ENCODE assay signal across 12 mouse cellular contexts in genomic region chr4:40776416-40776815, GRCm38 (mm10). TPM values are rescaled to one million over a fixed set of nuclear protein-coding genes. Genes with fewer than 3 reads are reported as not detected.
DNase-seq lines count a peak whose midpoint lies in the region; ATAC-seq and TF ChIP-seq lines count a peak whose summit lies in the region.
"Had no signal": no experiment of that assay in that cellular context is flagged by ENCODE, and none has a peak within 500 bp of the region (broad histone marks: within the 10 kb centered on the region; RNA-seq: fewer than 3 reads in every experiment).

No protein-coding gene starts in this region.

- H3K36me3 ChIP-seq in CH12.LX (replicated peaks in 1 of 2; ENCODE audit: control insufficient read depth in 1 of 2, insufficient read depth in 1 of 2, low read length in 1 of 2): no peaks in the 10 kb centered on the region
- H3K36me3 ChIP-seq: midbrain, embryonic 10.5 days had no signal

- no peaks in the 10 kb centered on the region for H3K27me3 ChIP-seq in CH12.LX (replicated peaks)

- no peak overlapping the region for H3K4me2 ChIP-seq in CH12.LX (ENCODE audit: insufficient read depth, low read depth, poor library complexity, severe bottlenecking)

- H3K4me3 ChIP-seq in CH12.LX (replicated peaks in 1 of 3; ENCODE audit: low read depth in 2 of 3, low read length in 2 of 3, poor library complexity in 1 of 3): no peak overlapping the region
- H3K4me3 ChIP-seq: heart, adult 2 months; midbrain, embryonic 10.5 days had no signal

- peak; percentile 7 for ATAC-seq in activated CD4-positive, CD25-positive, alpha-beta regulatory T cell, adult 4 months

- no peak for TF ChIP-seq EP300 in CH12.LX (IDR thresholded peaks at IDR 0.05; ENCODE audit: low read length)

- dilution Hi-C loops in CH12.LX (cut with MboI; ENCODE audit: extremely low pct_ligation_motif_present, extremely low pct_unique_long_range_greater_than_20kb, low sequenced_read_pairs): no loop called here

- no peak overlapping the region for H3K9ac ChIP-seq in CH12.LX (ENCODE audit: insufficient read depth, low read depth)
- H3K9ac ChIP-seq: liver, embryonic 14.5 days had no signal

- no peak for TF ChIP-seq CTCF in CH12.LX (conservative IDR thresholded peaks at IDR 0.05 in 1 of 2, IDR thresholded peaks at IDR 0.05 in 1 of 2; ENCODE audit: low read depth in 2 of 2, low read length in 2 of 2)

- TF ChIP-seq POLR2A in CH12.LX (IDR thresholded peaks at IDR 0.05; ENCODE audit: low read depth, low read length): no peak

- no peak for TF ChIP-seq RAD21 in CH12.LX (IDR thresholded peaks at IDR 0.05; ENCODE audit: low read depth, low read length)

- H3K79me2 ChIP-seq in CH12.LX (replicated peaks; ENCODE audit: control insufficient read depth, extremely low read depth, insufficient read depth, poor library complexity, severe bottlenecking): no peaks in the 10 kb centered on the region

- peak; percentile 44 for DNase-seq in thymus, postnatal 0 days (ENCODE audit: low spot score)
- no peak for DNase-seq in thymus, adult 18-20 months
- peak; percentile 77 for DNase-seq in CH12.LX (ENCODE audit: extremely low read depth)
- peak; percentile 57 for DNase-seq in thymus, postnatal 4 days
- DNase-seq in frontal cortex, postnatal 36 days (ENCODE audit: low spot score in 2 of 2): no peak
- no peak for DNase-seq in adrenal gland, postnatal 14 days
- DNase-seq: cerebellum, adult 8-10 months; heart, adult 2 months; heart, postnatal 14 days had no signal

- H3K4me1 ChIP-seq in CH12.LX (ENCODE audit: control insufficient read depth in 1 of 2, insufficient read depth in 2 of 2): peaks cover 18 to 61% of the 10 kb centered on the region in 2 experiments

- in situ Hi-C loops in CH12.LX (cut with MboI; ENCODE audit: low pct_ligation_motif_present, low pct_unique_long_range_greater_than_20kb, low sequenced_read_pairs): no loop called here

- no peak overlapping the region for H3K27ac ChIP-seq in CH12.LX (ENCODE audit: insufficient read depth, low read depth)
- H3K27ac ChIP-seq: heart, adult 2 months; liver, embryonic 14.5 days; midbrain, embryonic 10.5 days had no signal

- peaks cover 2% of the 10 kb centered on the region for H3K9me3 ChIP-seq in CH12.LX (replicated peaks; ENCODE audit: low read length)
- H3K9me3 ChIP-seq: midbrain, embryonic 10.5 days had no signal

TF ChIP-seq in CH12.LX, 34 proteins besides CTCF, POLR2A, EP300 and RAD21:
- TF ChIP-seq BHLHE40 (IDR thresholded peaks at IDR 0.05; ENCODE audit: low read depth, low read length) (peak; percentile 12; the same call in 1 of the 2 replicates), CHD1 (IDR thresholded peaks at IDR 0.05; ENCODE audit: low read depth, low read length) (no peak)

RNA-seq across cellular contexts. Expression of gene Smu1, which starts 18.7 kb away (rescaled TPM):
- 158 and 161 TPM in 2 replicates for polyA plus RNA-seq in thymus, postnatal 0 days (2015; fragmentation: Nextera tagmentation; extraction: Ambion mirVana)
- total RNA-seq in CH12.LX (2012; rRNA removed) (93.4 and 108 TPM in 2 replicates), CH12.LX (2014; rRNA removed) (182 and 183 TPM in 2 replicates)
- 111 and 118 TPM in 2 replicates for polyA plus RNA-seq in CH12.LX (2012; ENCODE audit: insufficient read length, low read depth)
- polyA plus RNA-seq in activated CD4-positive, CD25-positive, alpha-beta regulatory T cell, adult 4 months (2017; shearing (Covaris generic)): 100 to 1,000 TPM; 111 to 128 TPM
- 55.8 and 62.3 TPM in 2 replicates for total RNA-seq in adrenal gland, postnatal 14 days (2021)

RNA-seq across cellular contexts. Expression of gene Dnaja1, which starts 54.5 kb away (rescaled TPM):
- polyA plus RNA-seq in thymus, postnatal 0 days (2015; fragmentation: Nextera tagmentation; extraction: Ambion mirVana): 410 and 488 TPM in 2 replicates
- total RNA-seq in CH12.LX (2012; rRNA removed) (67.9 and 127 TPM in 2 replicates), CH12.LX (2014; rRNA removed) (117 and 170 TPM in 2 replicates)
- 412 and 485 TPM in 2 replicates for polyA plus RNA-seq in CH12.LX (2012; ENCODE audit: insufficient read length, low read depth)
- 100 to 1,000 TPM; 474 TPM for polyA plus RNA-seq in activated CD4-positive, CD25-positive, alpha-beta regulatory T cell, adult 4 months (2017; shearing (Covaris generic))
- 287 and 409 TPM in 2 replicates for total RNA-seq in adrenal gland, postnatal 14 days (2021)

Comparison
In these comparisons a context has a peak if more than half of its experiments do, and no peak if none do; other contexts are left out.
1. DNase-seq: peak in thymus, postnatal 0 days (single experiment), CH12.LX (single experiment) and thymus, postnatal 4 days (single experiment); none in thymus, adult 18-20 months (0 of 2), frontal cortex, postnatal 36 days (0 of 2) and adrenal gland, postnatal 14 days (single experiment).